Mouse (Mus musculus) hematopoietic multipotent progenitor cell, adult 10-12 weeks (in vitro differentiated cells): ENCODE measurements around the gene Tmem63c. TPM values are rescaled to one million over a fixed set of nuclear protein-coding genes. Genes with fewer than 3 reads are reported as not detected.

Source experiments
- polyA plus RNA-seq: library from polyadenylated mRNA; stranded (reverse); fragments of >175 nt; gene quantifications from 2 replicates; pipeline ENCODE4 v1.2.3, GENCODE M21; 2012; ENCODE audit warnings: low replicate concordance

Gene Tmem63c
- 0.03 and 0.06 TPM in 2 replicates for polyA plus RNA-seq

GRCm38 (mm10) chr12:87021040-87021439, at the start of gene Tmem63c:
Tmem63c (plus strand) TSS chr12:87021340.

GRCm38 (mm10) chr12:86989890-86990754, 31.0 kb upstream of the Tmem63c start, which contains the start of gene Zdhhc22:
Zdhhc22 (minus strand) TSS chr12:86990430.

GRCm38 (mm10) chr12:87102165-87102631, 81.1 kb downstream of the Tmem63c start, which contains the start of gene Ngb:
Ngb (minus strand) TSS chr12:87102539.

Other genes with a start within 250 kb of the Tmem63c start
- gene Irf2bpl, start 136.5 kb upstream of the Tmem63c start, polyA plus RNA-seq: 83.0 and 208 TPM in 2 replicates
- 16.4 and 33.0 TPM in 2 replicates for gene Cipc, start 74.3 kb upstream of the Tmem63c start, polyA plus RNA-seq
- not detected in 2 replicates for gene Zdhhc22, start 30.9 kb upstream of the Tmem63c start, polyA plus RNA-seq
- gene Ngb, start 81.2 kb downstream of the Tmem63c start, polyA plus RNA-seq: 0.11 and 0.14 TPM in 2 replicates
- gene Gstz1, start 125.8 kb downstream of the Tmem63c start, polyA plus RNA-seq: 1.5 and 3.1 TPM in 2 replicates
- gene Pomt2, start 126.6 kb downstream of the Tmem63c start, polyA plus RNA-seq: 2.8 and 3.5 TPM in 2 replicates
- gene Samd15, start 178.4 kb downstream of the Tmem63c start, polyA plus RNA-seq: 0.34 and 0.55 TPM in 2 replicates
- gene Tmed8, start 179.1 kb downstream of the Tmem63c start, polyA plus RNA-seq: 5.2 and 5.5 TPM in 2 replicates
- gene Noxred1, start 217.4 kb downstream of the Tmem63c start, polyA plus RNA-seq: 0.21 and 0.91 TPM in 2 replicates
- 1.9 and 2.3 TPM in 2 replicates for gene Vipas39, start 244.9 kb downstream of the Tmem63c start, polyA plus RNA-seq
- gene Ahsa1, start 245.1 kb downstream of the Tmem63c start, polyA plus RNA-seq: 58.4 and 60.1 TPM in 2 replicates